Mouse (Mus musculus): Measurements from ENCODE around the gene Gpsm1. TPM values are rescaled to one million over a fixed set of nuclear protein-coding genes. Genes with fewer than 3 reads are reported as not detected.
A peak's percentile ranks its signal among the peaks of the same experiment; 100 is the strongest.

The Gpsm1 gene
- polyA plus RNA-seq, 1 experiment from 2014 or later: 18.9 TPM

DNA sequence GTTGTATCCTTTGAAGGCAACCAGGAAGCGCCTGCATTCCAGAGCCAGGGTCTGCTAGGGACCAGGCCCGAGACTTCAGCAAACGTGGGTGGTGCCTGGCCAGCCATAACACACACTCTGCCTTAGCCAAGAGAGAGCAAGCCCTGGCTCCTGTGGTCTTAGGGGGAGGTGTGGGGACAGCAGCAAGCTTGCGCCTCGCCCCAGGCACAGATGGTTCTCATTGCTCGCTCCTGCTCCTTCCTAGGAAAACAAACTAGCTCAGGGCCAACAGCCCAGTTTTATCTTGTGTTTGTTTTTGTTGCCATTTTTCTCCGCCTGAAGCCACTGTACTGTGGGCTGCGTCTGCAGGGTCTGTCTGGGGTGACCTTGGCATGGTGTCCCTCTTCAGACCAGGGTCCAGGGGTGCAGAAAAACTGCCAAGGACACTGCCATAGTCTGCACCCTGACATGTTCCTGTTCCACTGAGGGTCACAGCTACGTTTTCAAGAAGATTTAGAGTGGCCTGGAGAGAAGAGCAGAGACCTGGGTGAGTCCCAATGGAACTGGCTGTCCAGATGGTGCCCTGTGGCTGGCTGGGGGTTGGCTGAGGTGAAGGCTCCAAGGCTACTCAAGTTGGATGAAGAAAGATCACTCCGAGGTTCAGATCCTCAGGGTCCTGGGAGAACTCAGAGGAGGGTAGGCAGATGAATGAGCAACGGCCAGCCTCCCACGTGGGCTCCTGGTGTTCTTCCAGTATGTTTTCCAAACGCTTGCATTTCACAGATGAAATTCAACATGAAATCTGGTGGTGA lies 839 bp upstream of the Gpsm1 start:
- Histone ChIP-seq H3K4me2 (peak overlapping the region; percentile 95), H3K27ac (ENCODE audit: low read depth, low read length) (peak overlapping the region; percentile 74; the same call in 1 of the 2 replicates), H3K36me3 (ENCODE audit: control insufficient read depth, insufficient read depth, low read length) (no peaks in the 10 kb centered on the region), H3K9me3 (ENCODE audit: control insufficient read depth, low read length) (no peaks in the 10 kb centered on the region), H3K27me3 (replicated peaks; ENCODE audit: control insufficient read depth, insufficient read depth, low read length) (0 out of 2 replicates have a peak, but pooled peaks cover 2% of the 10 kb centered on the region), H3K4me3 (ENCODE audit: low read depth, low read length) (peak overlapping the region; percentile 81), H3K9ac (ENCODE audit: low read depth, low read length) (no peak overlapping the region; the same call in 1 of the 2 replicates), H3K4me1 (replicated peaks; ENCODE audit: control insufficient read depth, insufficient read depth, low read length) (peaks cover 26% of the 10 kb centered on the region)
- WGBS: 53% methylated on average over 13 of the region's 13 CpGs
- DNase-seq (ENCODE audit: low spot score): no peak
- no peak for ATAC-seq (replicated peaks; ENCODE audit: low FRiP score)

GRCm38 (mm10) chr2:26315925-26316311 lies 603 bp downstream of the Gpsm1 start:
- Histone ChIP-seq H3K27me3 (replicated peaks; ENCODE audit: control insufficient read depth, insufficient read depth, low read length) (0 out of 2 replicates have a peak, but pooled peaks cover 2% of the 10 kb centered on the region), H3K36me3 (ENCODE audit: control insufficient read depth, insufficient read depth, low read length) (no peaks in the 10 kb centered on the region), H3K9ac (ENCODE audit: low read depth, low read length) (peak overlapping the region; percentile 70), H3K4me1 (replicated peaks; ENCODE audit: control insufficient read depth, insufficient read depth, low read length) (peaks cover 26% of the 10 kb centered on the region), H3K4me3 (ENCODE audit: low read depth, low read length) (peak overlapping the region; percentile 81), H3K4me2 (peak overlapping the region; percentile 95), H3K27ac (ENCODE audit: low read depth, low read length) (peak overlapping the region; percentile 74; the same call in 1 of the 2 replicates), H3K9me3 (ENCODE audit: control insufficient read depth, low read length) (no peaks in the 10 kb centered on the region)
- DNase-seq (ENCODE audit: low spot score) (no peak), ATAC-seq (replicated peaks; ENCODE audit: low FRiP score) (no peak)
- WGBS: 6% methylated on average over 11 of the region's 11 CpGs

DNA sequence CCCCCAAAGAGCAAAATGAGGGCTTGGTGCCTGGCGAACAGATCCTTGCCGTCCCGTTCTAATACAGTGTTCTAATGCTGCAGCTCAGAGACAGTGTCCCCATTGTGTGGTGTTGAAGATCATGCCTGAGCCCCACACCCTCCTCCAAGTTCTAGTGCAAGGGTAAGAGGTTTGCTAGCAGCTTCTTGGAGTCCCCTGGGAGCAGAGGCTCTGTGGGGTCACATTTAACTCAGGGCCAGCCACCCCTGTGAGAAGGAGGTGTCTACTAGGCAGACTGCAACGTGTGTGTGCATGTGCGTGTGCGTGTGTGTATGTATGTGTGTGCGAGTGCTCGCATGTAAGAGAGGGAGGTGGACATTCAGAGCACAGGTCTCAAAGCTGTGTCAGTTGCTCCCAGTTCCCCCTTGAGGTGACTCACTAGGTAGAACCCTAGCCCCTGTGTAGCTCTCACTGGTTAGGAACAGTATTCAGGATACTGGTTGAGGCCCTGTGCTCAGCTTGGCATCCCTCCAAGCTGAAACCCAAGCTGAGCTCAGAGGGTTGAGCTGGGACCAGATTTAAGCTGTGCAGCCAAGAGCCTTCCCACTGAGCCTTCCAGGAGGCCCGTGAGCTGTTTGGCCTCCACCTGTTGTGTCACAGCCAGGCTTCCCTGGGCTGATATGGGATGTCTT lies 1.4 kb downstream of the Gpsm1 start:
- peaks cover 26% of the 10 kb centered on the region for H3K4me1 ChIP-seq (replicated peaks; ENCODE audit: control insufficient read depth, insufficient read depth, low read length)
- H3K27me3 ChIP-seq (replicated peaks; ENCODE audit: control insufficient read depth, insufficient read depth, low read length): 0 out of 2 replicates have a peak, but pooled peaks cover 2% of the 10 kb centered on the region
- 82% methylated on average over 9 of the region's 9 CpGs for WGBS
- no peak overlapping the region for H3K27ac ChIP-seq (ENCODE audit: low read depth, low read length)
- H3K9me3 ChIP-seq (ENCODE audit: control insufficient read depth, low read length): no peaks in the 10 kb centered on the region
- H3K36me3 ChIP-seq (ENCODE audit: control insufficient read depth, insufficient read depth, low read length): no peaks in the 10 kb centered on the region
- H3K4me2 ChIP-seq: peak overlapping the region; percentile 95
- no peak for ATAC-seq (replicated peaks; ENCODE audit: low FRiP score)
- H3K4me3 ChIP-seq (ENCODE audit: low read depth, low read length): peak overlapping the region; percentile 81
- H3K9ac ChIP-seq (ENCODE audit: low read depth, low read length): no peak overlapping the region; the same call in 1 of the 2 replicates
- no peak for DNase-seq (ENCODE audit: low spot score)

DNA sequence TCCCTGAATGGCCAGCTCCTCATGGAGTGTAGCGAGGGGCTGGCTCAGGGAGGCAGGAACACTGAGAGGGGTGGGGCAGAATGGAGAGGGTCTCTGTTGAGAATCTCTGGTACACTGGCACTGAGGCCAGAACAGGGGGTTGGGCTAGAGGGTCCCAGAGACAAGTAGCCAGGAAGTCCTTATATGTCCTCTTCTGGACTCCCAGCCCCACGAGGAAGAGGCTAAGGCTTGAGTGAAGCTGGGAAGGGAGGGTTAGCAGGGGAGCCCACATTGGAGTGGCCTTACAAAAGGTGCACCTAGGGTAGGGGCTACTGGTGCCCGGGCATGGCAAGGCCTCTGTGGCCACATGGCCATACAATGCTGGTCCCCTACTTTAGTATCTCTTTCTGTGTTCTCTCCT lies 2.1 kb downstream of the Gpsm1 start:
- H3K4me3 ChIP-seq (ENCODE audit: low read depth, low read length): no peak overlapping the region
- H3K9me3 ChIP-seq (ENCODE audit: control insufficient read depth, low read length): no peaks in the 10 kb centered on the region
- H3K27ac ChIP-seq (ENCODE audit: low read depth, low read length): no peak overlapping the region
- 72% methylated on average over 3 of the region's 3 CpGs for WGBS
- H3K9ac ChIP-seq (ENCODE audit: low read depth, low read length): no peak overlapping the region
- no peaks in the 10 kb centered on the region for H3K36me3 ChIP-seq (ENCODE audit: control insufficient read depth, insufficient read depth, low read length)
- ATAC-seq (replicated peaks; ENCODE audit: low FRiP score) (no peak), DNase-seq (ENCODE audit: low spot score) (no peak)
- 0 out of 2 replicates have a peak, but pooled peaks cover 2% of the 10 kb centered on the region for H3K27me3 ChIP-seq (replicated peaks; ENCODE audit: control insufficient read depth, insufficient read depth, low read length)
- H3K4me2 ChIP-seq: peak overlapping the region; percentile 95
- H3K4me1 ChIP-seq (replicated peaks; ENCODE audit: control insufficient read depth, insufficient read depth, low read length): peaks cover 26% of the 10 kb centered on the region

DNA sequence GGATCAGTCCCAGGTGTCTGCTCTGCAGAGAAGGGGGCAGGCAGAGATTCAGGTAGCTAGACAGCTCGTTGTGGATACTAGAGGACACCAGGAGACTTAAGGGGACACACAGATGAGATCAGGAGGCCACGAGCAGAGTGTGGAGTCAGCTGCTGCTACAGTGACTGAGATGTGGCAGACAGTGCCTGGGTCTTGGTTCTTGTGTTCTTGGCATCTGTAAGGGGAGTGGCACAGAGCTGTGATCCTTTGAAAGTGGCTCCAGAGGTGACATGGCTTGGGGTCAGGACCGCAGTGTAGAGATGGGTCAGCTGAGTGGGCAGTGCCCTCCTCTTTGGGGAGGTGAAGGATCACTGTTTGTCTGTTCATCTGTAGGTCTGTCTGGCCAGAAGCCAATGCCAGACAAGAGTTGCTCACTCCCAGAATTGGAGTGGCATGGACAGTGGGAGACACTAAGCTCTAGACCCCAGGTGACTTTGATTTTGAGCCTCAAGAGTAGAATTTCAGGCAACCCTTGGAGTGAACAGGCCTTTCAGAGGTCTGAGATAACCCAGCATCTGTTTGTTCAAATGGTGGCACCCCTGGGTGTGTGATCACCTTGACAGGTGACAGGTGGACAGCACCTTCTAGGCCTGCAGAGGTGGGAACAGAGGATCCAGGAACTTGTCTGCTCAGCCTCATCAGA lies 2.8 kb downstream of the Gpsm1 start:
- DNase-seq (ENCODE audit: low spot score): no peak
- Histone ChIP-seq H3K4me3 (ENCODE audit: low read depth, low read length) (no peak overlapping the region), H3K36me3 (ENCODE audit: control insufficient read depth, insufficient read depth, low read length) (0 out of 2 replicates have a peak, but pooled peaks cover 1% of the 10 kb centered on the region), H3K9me3 (ENCODE audit: control insufficient read depth, low read length) (no peaks in the 10 kb centered on the region), H3K4me1 (replicated peaks; ENCODE audit: control insufficient read depth, insufficient read depth, low read length) (peaks cover 26% of the 10 kb centered on the region), H3K27me3 (replicated peaks; ENCODE audit: control insufficient read depth, insufficient read depth, low read length) (0 out of 2 replicates have a peak, but pooled peaks cover 2% of the 10 kb centered on the region), H3K4me2 (no peak overlapping the region), H3K9ac (ENCODE audit: low read depth, low read length) (no peak overlapping the region), H3K27ac (ENCODE audit: low read depth, low read length) (no peak overlapping the region)
- WGBS: 82% methylated on average over 3 of the region's 3 CpGs
- ATAC-seq (replicated peaks; ENCODE audit: low FRiP score): no peak

GRCm38 (mm10) chr2:26319109-26319508 lies 3.8 kb downstream of the Gpsm1 start:
- Histone ChIP-seq H3K27me3 (replicated peaks; ENCODE audit: control insufficient read depth, insufficient read depth, low read length) (0 out of 2 replicates have a peak, but pooled peaks cover 2% of the 10 kb centered on the region), H3K27ac (ENCODE audit: low read depth, low read length) (no peak overlapping the region), H3K4me1 (replicated peaks; ENCODE audit: control insufficient read depth, insufficient read depth, low read length) (peaks cover 26% of the 10 kb centered on the region), H3K9me3 (ENCODE audit: control insufficient read depth, low read length) (no peaks in the 10 kb centered on the region), H3K4me2 (no peak overlapping the region), H3K9ac (ENCODE audit: low read depth, low read length) (no peak overlapping the region), H3K4me3 (ENCODE audit: low read depth, low read length) (no peak overlapping the region), H3K36me3 (ENCODE audit: control insufficient read depth, insufficient read depth, low read length) (0 out of 2 replicates have a peak, but pooled peaks cover 9% of the 10 kb centered on the region)
- DNase-seq (ENCODE audit: low spot score): no peak
- no peak for ATAC-seq (replicated peaks; ENCODE audit: low FRiP score)
- 86% methylated on average over 9 of the region's 9 CpGs for WGBS

GRCm38 (mm10) chr2:26319519-26320244 lies 4.4 kb downstream of the Gpsm1 start:
- H3K9me3 ChIP-seq (ENCODE audit: control insufficient read depth, low read length): no peaks in the 10 kb centered on the region
- H3K4me2 ChIP-seq: no peak overlapping the region
- 0 out of 2 replicates have a peak, but pooled peaks cover 9% of the 10 kb centered on the region for H3K36me3 ChIP-seq (ENCODE audit: control insufficient read depth, insufficient read depth, low read length)
- H3K9ac ChIP-seq (ENCODE audit: low read depth, low read length): no peak overlapping the region
- no peak for DNase-seq (ENCODE audit: low spot score)
- no peak for ATAC-seq (replicated peaks; ENCODE audit: low FRiP score)
- H3K27ac ChIP-seq (ENCODE audit: low read depth, low read length): no peak overlapping the region
- no peak overlapping the region for H3K4me3 ChIP-seq (ENCODE audit: low read depth, low read length)
- H3K4me1 ChIP-seq (replicated peaks; ENCODE audit: control insufficient read depth, insufficient read depth, low read length): peaks cover 21% of the 10 kb centered on the region
- WGBS: 85% methylated on average over 13 of the region's 13 CpGs
- 0 out of 2 replicates have a peak, but pooled peaks cover 2% of the 10 kb centered on the region for H3K27me3 ChIP-seq (replicated peaks; ENCODE audit: control insufficient read depth, insufficient read depth, low read length)
